In the genomic region with DNA sequence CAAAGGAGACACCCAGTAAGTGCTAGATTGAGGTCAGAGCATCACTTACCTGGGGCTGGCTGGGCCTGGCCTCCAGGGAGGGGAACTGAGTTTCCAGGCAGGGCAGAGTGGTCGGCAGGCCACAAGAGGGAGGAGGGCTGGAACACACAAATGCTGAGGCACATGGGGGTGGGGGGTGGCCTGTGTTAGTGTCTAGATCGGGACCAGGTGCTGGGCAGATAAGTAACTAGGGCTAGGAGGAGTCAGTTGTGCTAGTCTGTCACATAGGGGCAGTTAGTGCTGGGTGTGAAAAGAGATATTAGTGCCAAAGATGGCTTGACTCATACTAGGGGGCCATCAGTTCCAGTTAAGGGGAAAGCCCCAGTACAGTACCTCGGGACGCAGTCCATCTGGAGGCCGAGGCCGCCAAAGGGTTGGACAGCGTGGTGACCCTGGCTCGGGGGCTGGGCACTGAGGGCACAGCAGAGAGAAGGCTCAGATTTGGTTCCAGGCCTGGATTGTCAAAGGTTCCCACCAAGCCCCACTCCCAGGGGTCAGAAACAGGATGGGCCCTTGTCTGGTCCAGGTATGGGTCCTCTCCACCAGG, we compare ENCODE assay signal across 18 mouse cellular contexts. TPM values are rescaled to one million over a fixed set of nuclear protein-coding genes. Genes with fewer than 3 reads are reported as not detected.
"Had no signal": no experiment of that assay in that cellular context is flagged by ENCODE, and none has a peak within 500 bp of the region (broad histone marks: within the 10 kb centered on the region; RNA-seq: fewer than 3 reads in every experiment).

No protein-coding gene starts in this region.

- H3K9me3 ChIP-seq: limb, embryonic 15.5 days; lung, embryonic 15.5 days; midbrain, embryonic 10.5 days; neural tube, embryonic 12.5 days had no signal

- H3K4me1 ChIP-seq: limb, embryonic 15.5 days; midbrain, embryonic 10.5 days; neural tube, embryonic 12.5 days had no signal

- H3K4me2 ChIP-seq: limb, embryonic 15.5 days; lung, embryonic 15.5 days; neural tube, embryonic 12.5 days had no signal

- DNase-seq: kidney, adult 11 months; kidney, adult 9 months; midbrain, embryonic 14.5 days; thymus, adult 2 months; thymus, postnatal 25 days had no signal

- H3K27me3 ChIP-seq: limb, embryonic 15.5 days; lung, embryonic 15.5 days; neural tube, embryonic 12.5 days had no signal

- H3K9ac ChIP-seq: limb, embryonic 15.5 days; lung, embryonic 15.5 days; neural tube, embryonic 12.5 days had no signal

- H3K4me3 ChIP-seq: left cerebral cortex, adult 2 months; limb, embryonic 15.5 days; lung, embryonic 15.5 days; midbrain, embryonic 10.5 days; myocyte; neural tube, embryonic 12.5 days had no signal

- ATAC-seq: hindbrain, embryonic 16.5 days had no signal

- H3K27ac ChIP-seq: kidney, postnatal 0 days; left cerebral cortex, adult 2 months; limb, embryonic 15.5 days; lung, embryonic 15.5 days; midbrain, embryonic 10.5 days; neural tube, embryonic 12.5 days had no signal

RNA-seq across cellular contexts. Expression of a gene that starts 26.8 kb away (rescaled TPM):
- polyA plus RNA-seq: hindbrain, embryonic 16.5 days; limb, embryonic 11.5 days; midbrain, embryonic 14.5 days; neural tube, embryonic 12.5 days; stomach, embryonic 14.5 days; testis, adult 2 months; urinary bladder, adult 2 months had no signal

RNA-seq across cellular contexts. Expression of a gene that starts 38.5 kb away (rescaled TPM):
- polyA plus RNA-seq: hindbrain, embryonic 16.5 days; intestine, embryonic 14.5 days; limb, embryonic 11.5 days; limb, embryonic 15.5 days; lung, embryonic 15.5 days; midbrain, embryonic 10.5 days; midbrain, embryonic 14.5 days; neural tube, embryonic 12.5 days; stomach, embryonic 14.5 days; urinary bladder, adult 2 months had no signal
